Comparison of ENCODE assay signal across 14 mouse cellular contexts in the genomic region with DNA sequence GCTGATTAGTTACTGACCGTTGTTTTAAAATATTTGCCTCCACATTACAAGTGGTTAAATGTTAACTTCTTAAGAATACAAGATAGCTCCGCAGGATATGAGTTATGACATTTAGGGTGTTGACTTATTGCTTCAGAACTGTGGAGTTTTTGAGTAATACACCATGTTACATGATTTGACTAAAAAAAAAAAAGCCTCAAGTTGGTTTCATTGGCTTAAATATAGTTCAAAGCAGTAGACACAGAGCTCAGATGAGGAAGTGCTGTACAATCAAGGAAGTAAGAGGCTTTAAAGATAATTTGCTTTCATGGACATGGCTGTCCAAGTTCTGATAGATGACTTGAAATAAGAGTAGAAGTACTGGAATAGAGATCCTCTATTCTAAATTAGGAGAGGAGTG. TPM values are rescaled to one million over a fixed set of nuclear protein-coding genes. Genes with fewer than 3 reads are reported as not detected.
A peak's percentile ranks its signal among the peaks of the same experiment; 100 is the strongest.
DNase-seq lines count a peak whose midpoint lies in the region; ATAC-seq and TF ChIP-seq lines count a peak whose summit lies in the region.
"Had no signal": no experiment of that assay in that cellular context is flagged by ENCODE, and none has a peak within 500 bp of the region (broad histone marks: within the 10 kb centered on the region; RNA-seq: fewer than 3 reads in every experiment).

No protein-coding gene starts in this region.

- H3K4me2 ChIP-seq in intestine, postnatal 0 days (replicated peaks; ENCODE audit: low read depth) = peak overlapping the region; percentile 18; the same call in 1 of the 2 replicates
- H3K4me2 ChIP-seq: limb, embryonic 12.5 days; neural tube, embryonic 12.5 days had no signal

- H3K4me1 ChIP-seq in spleen, adult 2 months (ENCODE audit: control insufficient read depth, insufficient read depth, insufficient read length) = peaks cover 32% of the 10 kb centered on the region
- no peaks in the 10 kb centered on the region; the same call in 1 of the 2 replicates for H3K4me1 ChIP-seq in intestine, postnatal 0 days (replicated peaks; ENCODE audit: control insufficient read depth, insufficient read depth, low read length)
- H3K4me1 ChIP-seq: limb, embryonic 12.5 days; neural tube, embryonic 12.5 days had no signal

- ATAC-seq in activated CD4-positive, CD25-positive, alpha-beta regulatory T cell, adult 4 months = peak; percentile 91
- ATAC-seq in intestine, postnatal 0 days = peak; percentile 21; the same call in 1 of the 2 replicates
- peak; percentile 86 for ATAC-seq in neutrophil, adult 5-6 weeks (ENCODE audit: extremely low read depth, insufficient number of reproducible peaks, low FRiP score, poor library complexity, severe bottlenecking)

- no peaks in the 10 kb centered on the region for H3K27me3 ChIP-seq in spleen, adult 2 months (ENCODE audit: control insufficient read depth, insufficient read depth, low read length)
- H3K27me3 ChIP-seq in intestine, postnatal 0 days (replicated peaks; ENCODE audit: control insufficient read depth, insufficient read depth, low read length) = no peaks in the 10 kb centered on the region
- H3K27me3 ChIP-seq: limb, embryonic 12.5 days; neural tube, embryonic 12.5 days had no signal

- H3K27ac ChIP-seq in spleen, adult 2 months (ENCODE audit: insufficient read depth, low read length) = peak overlapping the region; percentile 84
- no peak overlapping the region for H3K27ac ChIP-seq in intestine, postnatal 0 days (ENCODE audit: low read depth, low read length)
- H3K27ac ChIP-seq: limb, embryonic 12.5 days; neural tube, embryonic 12.5 days had no signal

- 7% methylated on average over 2 of the region's 2 CpGs for WGBS in spleen, adult 2 months
- 47% methylated on average over 2 of the region's 2 CpGs for WGBS in intestine, postnatal 0 days

- peak in 1 of 2 experiments; percentile 47 for DNase-seq in spleen, adult 2 months (ENCODE audit: low read depth in 1 of 2, low spot score in 2 of 2)
- DNase-seq in spleen, postnatal 14 days (ENCODE audit: low spot score in 2 of 2) = no peak
- DNase-seq in adrenal gland, postnatal 14 days = no peak
- DNase-seq in urinary bladder, adult 18-20 months (ENCODE audit: low spot score in 2 of 2) = no peak
- DNase-seq in kidney, postnatal 36 days = no peak
- DNase-seq: cerebellum, postnatal 36 days; heart, postnatal 4 days; kidney, postnatal 4 days had no signal

- no peaks in the 10 kb centered on the region for H3K36me3 ChIP-seq in spleen, adult 2 months (ENCODE audit: control insufficient read depth, insufficient read depth, low read length)
- no peaks in the 10 kb centered on the region for H3K36me3 ChIP-seq in intestine, postnatal 0 days (ENCODE audit: control insufficient read depth, insufficient read depth)
- H3K36me3 ChIP-seq: limb, embryonic 12.5 days; neural tube, embryonic 12.5 days had no signal

- TF ChIP-seq CTCF in spleen, adult 2 months (IDR thresholded peaks at IDR 0.05; ENCODE audit: extremely low read depth, insufficient read depth, insufficient read length, insufficient replicate concordance) = no peak
- no peak for TF ChIP-seq CTCF in intestine, postnatal 0 days (IDR thresholded peaks at IDR 0.05; ENCODE audit: low read depth)

- H3K4me3 ChIP-seq in spleen, adult 2 months (ENCODE audit: extremely low read depth, insufficient read depth, insufficient read length) = peak overlapping the region; percentile 61
- H3K4me3 ChIP-seq in intestine, postnatal 0 days (ENCODE audit: low read depth, low read length) = no peak overlapping the region
- H3K4me3 ChIP-seq: erythroblast, embryonic 14.5 days; limb, embryonic 12.5 days; neural tube, embryonic 12.5 days had no signal

- H3K9ac ChIP-seq in intestine, postnatal 0 days (ENCODE audit: low read depth, low read length) = no peak overlapping the region
- H3K9ac ChIP-seq: limb, embryonic 12.5 days; neural tube, embryonic 12.5 days had no signal

- no peaks in the 10 kb centered on the region for H3K9me3 ChIP-seq in intestine, postnatal 0 days (ENCODE audit: control insufficient read depth)
- H3K9me3 ChIP-seq: limb, embryonic 12.5 days; neural tube, embryonic 12.5 days had no signal

- TF ChIP-seq POLR2A in spleen, adult 2 months (IDR thresholded peaks at IDR 0.05; ENCODE audit: low read depth, low read length) = no peak

RNA-seq across cellular contexts. Expression of a gene that starts 28.4 kb away (rescaled TPM):
- 11.4 and 15.7 TPM in 2 replicates for polyA plus RNA-seq in spleen, adult 2 months (2012; rRNA removed)
- 10 to 100 TPM; 81.3 to 93.4 TPM for polyA plus RNA-seq in activated CD4-positive, CD25-positive, alpha-beta regulatory T cell, adult 4 months (2017; shearing (Covaris generic))
- polyA plus RNA-seq in intestine, postnatal 0 days (2015; fragmentation: Nextera tagmentation; extraction: Ambion mirVana) = 79.8 and 85.6 TPM in 2 replicates
- 52.9 and 61.9 TPM in 2 replicates for total RNA-seq in neutrophil, adult 5-6 weeks (2017)
- total RNA-seq in adrenal gland, postnatal 14 days (2021) = 51.8 and 54.9 TPM in 2 replicates

Comparison
In these comparisons a context has a peak if more than half of its experiments do, and no peak if none do; other contexts are left out.
1. ATAC-seq: peak in every context shown above with its lines; median percentile 91 in activated CD4-positive, CD25-positive, alpha-beta regulatory T cell, adult 4 months; 86 in neutrophil, adult 5-6 weeks; 21 in intestine, postnatal 0 days.